Mouse (Mus musculus) right cerebral cortex, postnatal 4 days (tissue): ENCODE results near the gene Slc25a29.
"Not testable (repeated sequence)": the region's sequence is repeated elsewhere in the genome, so short reads cannot be mapped to it uniquely, and the experiment has no call there.

Experiments used
- DNase-seq: peaks from one replicate; pipeline ENCODE4 v3.0.0-alpha.2; 2022

Gene Slc25a29

GRCm38 (mm10) chr12:108835840-108836409, at the start of gene Slc25a29, which contains the start of gene Slc25a47:
Gene Slc25a29 (minus strand): TSS chr12:108835883.
Gene Slc25a47 (plus strand): TSS chr12:108836046.
- peak; percentile 97 for DNase-seq

- DNase-seq, result no peak
These were observed 47.1 kb upstream of the Slc25a29 start for GRCm38 (mm10) chr12:108882776-108883175.

DNA sequence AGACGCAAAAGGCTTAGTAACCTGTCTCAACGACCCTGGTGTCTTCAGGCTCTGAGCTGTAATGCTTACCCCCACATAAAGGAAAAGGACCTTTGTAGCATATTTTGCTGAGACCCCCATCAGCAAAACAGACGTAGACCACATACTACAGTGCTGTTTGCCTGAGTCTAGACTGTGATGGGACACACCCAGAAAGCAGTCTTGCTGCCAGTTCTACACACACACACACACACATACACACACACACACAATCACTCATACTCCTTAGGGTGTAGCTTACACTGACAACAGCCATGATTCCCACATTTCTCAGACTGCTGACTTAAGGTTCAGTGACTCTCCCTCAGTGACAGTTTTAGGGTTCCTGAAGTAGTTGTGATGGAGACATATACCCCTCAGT, 45.5 kb upstream of the Slc25a29 start:
- DNase-seq, result no peak

GRCm38 (mm10) chr12:108880606-108881005, 44.9 kb upstream of the Slc25a29 start:
- no peak for DNase-seq

DNA sequence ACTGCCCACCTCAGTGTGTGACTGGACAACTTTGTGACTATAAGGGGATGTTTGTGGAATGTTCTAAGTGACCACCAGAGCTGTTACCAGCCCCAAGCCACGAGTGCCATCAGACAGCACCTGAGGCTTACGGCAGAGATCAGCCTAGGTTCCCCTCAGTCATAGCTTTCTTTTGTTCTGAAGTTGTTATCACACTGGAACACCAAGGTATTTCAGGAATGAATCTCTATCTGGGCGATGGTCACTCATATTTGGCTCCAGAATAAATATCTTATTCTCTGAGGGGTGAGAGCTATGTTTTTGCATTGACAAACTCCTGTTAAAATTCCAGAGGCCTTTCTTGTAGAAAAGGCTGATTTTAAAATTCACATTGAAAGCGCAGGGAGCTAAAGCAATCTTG, 43.5 kb upstream of the Slc25a29 start:
- no peak for DNase-seq

DNA sequence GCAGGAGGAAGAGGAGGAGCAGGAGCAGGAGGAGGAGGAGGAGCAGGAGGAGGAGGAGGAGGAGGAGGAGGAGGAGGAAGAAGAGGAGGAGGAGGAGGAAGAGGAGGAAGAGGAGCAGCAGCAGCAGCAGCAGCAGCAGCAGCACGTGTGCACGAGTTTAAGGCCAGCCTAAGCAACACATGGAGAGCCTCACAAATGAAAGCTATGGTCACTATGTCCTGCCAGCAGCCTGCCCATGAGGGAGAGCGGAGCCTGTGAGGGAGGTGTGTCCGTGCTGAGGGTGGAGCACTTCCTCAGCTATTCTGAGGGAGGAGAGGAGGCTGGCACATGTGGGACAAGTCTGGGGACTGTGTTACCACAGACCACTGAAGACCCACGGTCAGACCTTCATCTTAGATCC, 37.4 kb upstream of the Slc25a29 start:
- no peak for DNase-seq

- no peak for DNase-seq
These were observed 33.9 kb upstream of the Slc25a29 start for GRCm38 (mm10) chr12:108869575-108869974.

- no peak for DNase-seq
These were observed 29.4 kb upstream of the Slc25a29 start for GRCm38 (mm10) chr12:108865007-108865494.

DNA sequence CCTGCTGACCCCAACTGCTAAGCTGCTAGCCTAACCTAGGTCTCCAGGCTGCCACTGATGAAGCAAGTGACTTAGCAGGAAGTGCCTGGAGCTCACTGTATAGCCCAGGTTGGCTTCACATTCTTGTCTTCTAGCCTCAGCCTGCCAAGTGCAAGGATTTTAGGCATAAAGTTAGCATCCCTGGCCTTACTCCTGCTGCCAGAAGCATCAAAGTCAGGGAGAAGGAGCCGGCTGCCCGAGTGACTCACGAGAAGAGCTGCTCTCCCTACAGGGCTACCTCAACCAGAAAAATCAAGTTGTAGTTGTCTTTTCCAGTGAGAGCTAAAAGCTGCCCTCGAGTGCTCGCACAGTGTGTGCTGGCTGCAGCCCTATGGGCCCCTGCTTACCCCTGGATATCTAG, 22.8 kb upstream of the Slc25a29 start:
- no peak for DNase-seq

GRCm38 (mm10) chr12:108857589-108858184, 22.0 kb upstream of the Slc25a29 start:
- DNase-seq, result no peak

- no peak for DNase-seq
These were observed 21.4 kb upstream of the Slc25a29 start for GRCm38 (mm10) chr12:108857109-108857508.

DNA sequence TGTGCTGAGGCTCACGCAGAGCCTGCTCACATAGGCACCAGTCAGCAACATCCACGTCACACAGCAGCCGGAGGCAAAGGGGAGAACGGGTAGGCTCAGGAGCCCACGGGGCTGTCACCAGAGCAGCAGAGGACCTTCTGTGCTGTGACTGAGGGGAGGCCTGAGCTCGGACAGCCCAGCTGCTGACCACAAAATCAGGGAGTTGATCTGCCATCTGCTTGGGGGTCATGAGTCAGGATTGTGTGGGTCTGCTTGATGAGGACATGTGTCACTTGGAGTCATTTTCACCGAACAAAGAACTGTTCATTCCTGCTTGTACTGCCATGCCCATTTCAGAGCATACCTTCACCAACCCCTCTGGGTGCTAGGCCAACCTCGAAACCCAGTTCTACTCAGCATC, 20.5 kb upstream of the Slc25a29 start:
- no peak for DNase-seq

DNA sequence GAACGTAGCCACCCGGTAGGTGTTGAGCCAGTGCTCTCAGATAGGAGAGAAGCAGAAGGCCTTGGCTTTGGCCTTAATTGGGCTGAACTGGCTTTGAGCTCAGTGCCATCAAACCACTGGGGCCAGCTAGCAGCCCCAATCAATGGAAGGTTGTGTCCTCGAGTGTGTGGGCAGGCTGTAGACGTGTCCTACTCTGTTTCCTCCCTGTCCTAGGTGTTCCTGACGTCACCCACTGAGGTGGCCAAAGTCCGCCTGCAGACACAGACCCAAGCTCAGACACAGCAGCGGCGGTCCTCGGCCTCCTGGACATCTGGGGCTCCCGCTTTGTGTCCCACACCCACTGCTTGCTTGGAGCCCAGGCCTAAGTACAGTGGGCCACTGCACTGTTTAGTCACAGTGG, 19.4 kb upstream of the Slc25a29 start:
- DNase-seq, result no peak

GRCm38 (mm10) chr12:108852822-108853221, 17.1 kb upstream of the Slc25a29 start:
- DNase-seq, result no peak

- no peak for DNase-seq
These were observed 15.2 kb upstream of the Slc25a29 start for GRCm38 (mm10) chr12:108850886-108851285.

- no peak for DNase-seq
These were observed 14.4 kb upstream of the Slc25a29 start for GRCm38 (mm10) chr12:108850129-108850528.

DNA sequence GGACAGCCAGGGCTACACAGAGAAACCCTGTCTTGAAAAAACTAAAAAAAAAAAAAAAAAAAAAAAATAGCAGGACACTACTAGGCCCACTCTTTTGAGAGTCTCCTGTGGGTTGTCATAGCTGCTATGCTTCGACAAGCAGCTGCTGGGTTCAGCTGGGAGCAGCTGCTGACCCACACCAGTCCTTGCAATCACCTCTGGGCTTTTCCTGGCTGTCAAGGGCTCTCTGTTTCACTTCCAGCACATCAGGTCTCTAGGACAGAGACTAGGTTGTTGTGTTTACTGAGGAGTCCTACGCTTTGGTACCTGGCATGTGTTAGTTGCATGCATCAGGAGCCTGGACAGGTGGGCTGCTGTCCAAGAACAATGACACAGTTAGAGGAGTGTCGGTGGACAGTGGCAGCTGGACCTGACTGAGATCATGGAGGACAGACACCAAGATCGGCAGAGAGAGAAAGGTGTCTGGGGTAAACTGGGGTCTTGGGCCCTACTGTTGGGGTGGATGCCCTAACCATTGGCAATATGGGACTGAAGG, 13.9 kb upstream of the Slc25a29 start:
- DNase-seq, result no peak

GRCm38 (mm10) chr12:108848033-108848432, 12.3 kb upstream of the Slc25a29 start:
- not testable (repeated sequence) for DNase-seq

DNA sequence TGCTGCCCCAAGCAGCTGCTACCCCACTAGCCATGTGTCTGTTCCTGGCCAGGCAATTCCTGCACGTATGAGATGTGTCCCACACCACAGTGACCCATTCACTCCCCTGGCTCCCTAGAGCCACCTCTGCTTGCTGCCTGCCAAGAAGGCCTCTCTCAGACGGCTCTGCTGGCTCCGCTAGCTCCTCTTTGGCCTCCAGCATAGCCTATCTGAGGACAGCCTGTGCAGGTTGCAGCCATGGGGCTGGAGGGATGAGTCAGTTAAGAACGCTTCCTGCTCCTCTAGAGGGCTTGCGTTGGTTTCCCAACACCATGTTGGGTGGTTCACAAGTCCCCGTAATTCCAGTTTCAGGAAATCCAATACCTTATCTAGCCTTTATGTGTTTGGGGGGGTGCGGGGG, 7.0 kb upstream of the Slc25a29 start:
- DNase-seq, result no peak

DNA sequence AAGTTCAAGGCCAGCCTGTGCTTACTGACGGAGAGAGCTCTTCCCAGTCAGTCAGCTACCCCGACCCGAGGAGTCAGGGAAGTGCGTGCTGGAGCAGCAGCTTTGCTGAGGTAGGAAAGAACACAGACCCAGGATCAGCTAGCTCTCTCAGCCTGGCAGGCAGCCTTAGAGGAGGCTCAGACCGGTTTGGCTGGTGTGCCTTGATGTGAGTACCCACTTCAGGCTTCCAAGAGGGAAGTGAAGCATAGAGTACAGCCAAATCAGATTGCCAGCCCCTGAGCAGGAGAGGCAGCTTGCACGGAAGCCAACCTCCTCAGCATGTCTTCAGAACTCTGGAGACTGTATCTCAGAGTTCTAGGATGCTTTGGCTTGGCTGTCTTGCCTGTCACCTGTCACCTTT, 5.5 kb upstream of the Slc25a29 start:
- DNase-seq, result no peak

DNA sequence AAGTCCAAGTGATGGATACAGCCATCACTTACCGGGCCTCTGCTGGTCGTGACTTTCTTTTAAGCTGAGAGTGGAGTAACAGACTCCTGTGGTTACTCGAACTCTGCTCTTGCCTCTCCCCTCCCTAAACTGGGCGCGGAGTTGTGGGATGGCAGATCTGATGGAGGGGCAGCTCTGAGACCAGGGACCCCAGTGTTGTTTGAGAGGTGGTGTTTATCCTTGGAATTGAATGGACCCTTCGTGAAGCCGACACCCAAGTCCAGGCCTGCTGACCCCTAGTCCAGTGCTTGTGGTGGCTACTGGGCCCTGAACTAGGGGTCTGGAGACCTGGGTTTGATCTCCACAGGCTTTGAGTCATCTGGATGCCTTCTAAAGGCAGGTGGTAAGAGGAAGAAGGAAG, 1.0 kb upstream of the Slc25a29 start:
- DNase-seq, result no peak

DNA sequence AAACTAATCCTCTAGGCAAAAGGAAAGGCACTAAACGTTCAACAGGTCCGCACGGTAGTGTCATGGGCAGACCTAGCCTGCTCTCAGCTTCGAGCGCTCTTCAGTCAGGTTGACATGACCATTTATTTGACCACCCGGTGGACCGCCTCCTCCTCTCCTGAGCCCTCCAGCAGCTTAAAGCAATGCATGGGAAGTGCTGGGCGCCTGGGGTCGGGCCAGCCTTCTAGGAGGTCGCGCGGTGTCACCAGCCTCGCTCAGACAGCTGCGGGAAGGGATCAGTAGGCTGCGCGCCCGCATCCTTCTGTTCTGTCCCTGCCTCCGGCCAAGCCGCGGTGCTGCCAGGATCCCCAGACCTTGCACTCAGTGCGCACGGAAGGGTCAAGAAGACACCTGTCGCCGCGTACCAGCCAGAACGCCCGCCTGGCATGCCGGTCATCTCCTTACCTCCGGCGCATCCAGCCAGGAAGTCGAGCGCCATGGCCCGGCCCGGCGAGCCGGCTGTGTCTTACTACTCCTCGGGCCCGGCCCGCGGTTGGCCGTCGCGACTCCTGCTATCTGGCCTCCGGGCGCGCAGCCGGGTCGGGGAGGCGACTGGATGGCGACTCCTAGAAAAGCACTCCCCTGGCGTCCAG, 359 bp downstream of the Slc25a29 start:
- DNase-seq, result no peak

DNA sequence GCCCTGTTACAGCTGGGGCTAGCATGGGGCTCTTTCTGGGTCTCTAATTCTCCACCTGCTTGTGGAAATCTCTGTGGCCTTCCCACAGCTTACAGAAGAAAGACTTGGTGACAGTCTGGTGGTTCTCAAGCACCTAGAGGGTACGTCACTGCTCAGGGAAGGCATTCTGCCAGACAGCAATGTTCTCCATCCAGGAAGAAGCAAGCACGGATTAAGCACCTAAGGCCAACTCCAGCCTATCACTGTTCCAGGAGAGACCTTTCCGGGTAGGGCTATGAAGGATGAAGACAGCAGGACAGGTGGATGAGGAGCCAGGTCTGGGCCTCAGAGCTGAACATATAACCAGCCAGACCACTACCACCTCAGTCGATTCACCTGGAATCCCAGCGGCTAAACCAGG, 897 bp downstream of the Slc25a29 start:
- no peak for DNase-seq

DNA sequence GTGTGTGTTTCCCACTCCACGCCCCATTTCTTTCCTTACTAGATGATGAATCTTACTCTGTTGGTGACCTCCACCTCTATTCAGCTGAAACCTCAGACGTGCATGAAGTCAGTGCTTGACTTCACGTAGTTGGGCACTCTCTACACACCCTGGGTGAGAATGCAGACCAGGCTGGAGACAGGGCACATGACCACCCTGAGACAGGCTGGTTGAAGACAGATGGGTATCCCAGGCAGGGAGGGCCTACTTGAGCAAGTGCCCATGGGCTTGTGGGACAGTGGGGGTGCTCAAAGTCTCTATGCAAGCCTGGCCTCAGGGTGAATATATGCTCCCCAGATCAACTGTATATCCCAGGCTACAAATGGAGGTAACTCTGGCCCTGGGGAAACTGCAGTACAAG, 1.3 kb downstream of the Slc25a29 start:
- DNase-seq, result no peak
